Mouse (Mus musculus) C2C12 (cell line): ENCODE measurements around the gene Cand1. TPM values are rescaled to one million over a fixed set of nuclear protein-coding genes. Genes with fewer than 3 reads are reported as not detected.

Experiments used
- H3K27me3 ChIP-seq: one replicate; pipeline ENCODE4 v1.6.1; 2011; ENCODE audit not compliant: control insufficient read depth, insufficient read depth, insufficient read length
- H3K36me3 ChIP-seq: one replicate; pipeline ENCODE4 v1.6.1; 2011; ENCODE audit not compliant: control insufficient read depth, insufficient read depth
- H3K4me3 ChIP-seq: one replicate; pipeline ENCODE4 v1.5.1; 2011; ENCODE audit warnings: mild to moderate bottlenecking, control low read depth; ENCODE audit not compliant: poor library complexity, insufficient read depth, severe bottlenecking
- H3K79me2 ChIP-seq: one replicate; pipeline ENCODE4 v1.6.1; 2011; ENCODE audit not compliant: control insufficient read depth, insufficient read depth
- H3K79me3 ChIP-seq: one replicate; pipeline ENCODE4 v1.6.1; 2011; ENCODE audit warnings: low read depth, control low read depth
- H3ac ChIP-seq: one replicate; pipeline ENCODE3; 2011; ENCODE audit warnings: low read depth; ENCODE audit not compliant: control insufficient read depth, insufficient read length
- CEBPB ChIP-seq: IDR thresholded peaks from one replicate; pipeline ENCODE4 v1.6.1; 2011; ENCODE audit warnings: low read depth, mild to moderate bottlenecking, control low read depth, moderate library complexity
- CTCF ChIP-seq: IDR thresholded peaks from one replicate; pipeline ENCODE4 v1.5.1; 2011; ENCODE audit not compliant: control insufficient read depth, insufficient read depth, insufficient read length
- FOSL1 ChIP-seq: IDR thresholded peaks from one replicate; pipeline ENCODE4 v1.8.0; 2011; ENCODE audit warnings: mild to moderate bottlenecking, low read length; ENCODE audit not compliant: poor library complexity, insufficient read depth, severe bottlenecking
- MAX ChIP-seq: IDR thresholded peaks from one replicate; pipeline ENCODE4 v1.6.1; 2011; ENCODE audit warnings: mild to moderate bottlenecking, control low read depth
- MYOD1 ChIP-seq: IDR thresholded peaks from one replicate; pipeline ENCODE4 v1.6.1; 2011; ENCODE audit warnings: low read depth; ENCODE audit not compliant: control insufficient read depth, insufficient read length
- MYOG ChIP-seq: IDR thresholded peaks from one replicate; pipeline ENCODE4 v1.6.1; 2011; ENCODE audit not compliant: control insufficient read depth, insufficient read length; ENCODE audit errors: extremely low read depth
- USF1 ChIP-seq: IDR thresholded peaks from one replicate; pipeline ENCODE4 v1.6.1; 2011; ENCODE audit warnings: low read depth, mild to moderate bottlenecking, control low read depth, moderate library complexity
- polyA plus RNA-seq: library from polyadenylated mRNA; unstranded; fragments of >200 nt; fragmentation: generic; extraction: Trizol; gene quantifications from one replicate; pipeline ENCODE4 v1.2.1, GENCODE M21; 2012; ENCODE audit warnings: missing spikeins

The Cand1 gene
- polyA plus RNA-seq, 1 experiment: 55.5 TPM

GRCm38 (mm10) chr10:119240722-119241089 is 851 bp upstream of the Cand1 start:
- TF ChIP-seq CTCF: no peak
- TF ChIP-seq MAX: no peak
- H3ac ChIP-seq: peak overlapping the region; percentile 77
- H3K36me3 ChIP-seq: peaks cover 23% of the 10 kb centered on the region
- no peaks in the 10 kb centered on the region for H3K27me3 ChIP-seq
- peaks cover 41% of the 10 kb centered on the region for H3K79me2 ChIP-seq
- H3K79me3 ChIP-seq: peaks cover 35% of the 10 kb centered on the region
- peak overlapping the region; percentile 56 for H3K4me3 ChIP-seq

GRCm38 (mm10) chr10:119239633-119239968 is 254 bp downstream of the Cand1 start:
- Histone ChIP-seq H3K4me3 (peak overlapping the region; percentile 83), H3K79me3 (peaks cover 46% of the 10 kb centered on the region), H3K36me3 (peaks cover 32% of the 10 kb centered on the region), H3K79me2 (peaks cover 52% of the 10 kb centered on the region), H3ac (peak overlapping the region; percentile 97), H3K27me3 (no peaks in the 10 kb centered on the region)
- TF ChIP-seq CEBPB (no peak), CTCF (no peak), MYOG (no peak), MAX (no peak), FOSL1 (no peak), MYOD1 (no peak), USF1 (no peak)

- TF ChIP-seq CTCF (no peak), MYOD1 (no peak), MAX (no peak), USF1 (no peak), MYOG (no peak), FOSL1 (no peak), CEBPB (no peak)
- H3K79me3 ChIP-seq: peaks cover 51% of the 10 kb centered on the region
- H3ac ChIP-seq: peak overlapping the region; percentile 97
- peaks cover 57% of the 10 kb centered on the region for H3K79me2 ChIP-seq
- H3K27me3 ChIP-seq: no peaks in the 10 kb centered on the region
- peaks cover 32% of the 10 kb centered on the region for H3K36me3 ChIP-seq
- H3K4me3 ChIP-seq: peak overlapping the region; percentile 83
Observed at GRCm38 (mm10) chr10:119238985-119239631, 747 bp downstream of the Cand1 start.

- Histone ChIP-seq H3K27me3 (no peaks in the 10 kb centered on the region), H3ac (no peak overlapping the region), H3K79me2 (peaks cover 100% of the 10 kb centered on the region), H3K79me3 (peaks cover 94% of the 10 kb centered on the region), H3K36me3 (peaks cover 38% of the 10 kb centered on the region), H3K4me3 (no peak overlapping the region)
- TF ChIP-seq FOSL1: no peak
- no peak for TF ChIP-seq MYOG
- no peak for TF ChIP-seq MYOD1
- no peak for TF ChIP-seq CTCF
- no peak for TF ChIP-seq CEBPB
- TF ChIP-seq USF1: no peak
- no peak for TF ChIP-seq MAX
Observed at GRCm38 (mm10) chr10:119231526-119231925, 8.3 kb downstream of the Cand1 start.

GRCm38 (mm10) chr10:119230703-119231102 is 9.2 kb downstream of the Cand1 start:
- no peak overlapping the region for H3ac ChIP-seq
- H3K27me3 ChIP-seq: no peaks in the 10 kb centered on the region
- H3K79me3 ChIP-seq: peaks cover 96% of the 10 kb centered on the region
- no peak for TF ChIP-seq USF1
- TF ChIP-seq FOSL1: no peak
- H3K79me2 ChIP-seq: peaks cover 100% of the 10 kb centered on the region
- no peak overlapping the region for H3K4me3 ChIP-seq
- H3K36me3 ChIP-seq: peaks cover 41% of the 10 kb centered on the region

GRCm38 (mm10) chr10:119230074-119230669 is 9.7 kb downstream of the Cand1 start:
- Histone ChIP-seq H3K27me3 (no peaks in the 10 kb centered on the region), H3K36me3 (peaks cover 41% of the 10 kb centered on the region), H3K79me3 (peaks cover 96% of the 10 kb centered on the region), H3K79me2 (peaks cover 100% of the 10 kb centered on the region), H3K4me3 (no peak overlapping the region), H3ac (no peak overlapping the region)
- TF ChIP-seq CEBPB: no peak
- no peak for TF ChIP-seq FOSL1
- no peak for TF ChIP-seq USF1
- TF ChIP-seq MYOD1: no peak
- TF ChIP-seq CTCF: no peak
- no peak for TF ChIP-seq MYOG
- no peak for TF ChIP-seq MAX
